Mouse (Mus musculus): ENCODE measurements at regions not wholly inside any gene's neighbourhood (a gene's known extent, or its start where the extent isn't known, plus 50 kb on each side); places are given as distances from the start of the nearest gene placed in this dataset.

GRCm38 (mm10) chr2:139132121-139132520 lies 361.6 kb upstream of the Sptlc3 start:
- DNase-seq (ENCODE audit: low read depth, low spot score) = no peak

- no peak for DNase-seq (ENCODE audit: low read depth, low spot score)
Observed at GRCm38 (mm10) chr2:139147004-139147403, 346.7 kb upstream of the Sptlc3 start.

GRCm38 (mm10) chr2:139179641-139180040 lies 314.1 kb upstream of the Sptlc3 start:
- no peak for DNase-seq (ENCODE audit: low read depth, low spot score)

GRCm38 (mm10) chr2:139198281-139198680 lies 295.4 kb upstream of the Sptlc3 start:
- DNase-seq (ENCODE audit: low read depth, low spot score) = no peak

GRCm38 (mm10) chr2:139207649-139208048 lies 286.1 kb upstream of the Sptlc3 start:
- DNase-seq (ENCODE audit: low read depth, low spot score) = no peak

- no peak for DNase-seq (ENCODE audit: low read depth, low spot score)
Observed at GRCm38 (mm10) chr2:139220757-139221400, 272.8 kb upstream of the Sptlc3 start.

- DNase-seq (ENCODE audit: low read depth, low spot score) = no peak
Observed at GRCm38 (mm10) chr2:139230453-139230852, 263.3 kb upstream of the Sptlc3 start.

GRCm38 (mm10) chr2:139250138-139250537 lies 243.6 kb upstream of the Sptlc3 start:
- DNase-seq (ENCODE audit: low read depth, low spot score) = no peak

- DNase-seq (ENCODE audit: low read depth, low spot score) = no peak
Observed at GRCm38 (mm10) chr2:139267119-139267518, 226.6 kb upstream of the Sptlc3 start.

- DNase-seq (ENCODE audit: low read depth, low spot score) = no peak
Observed at GRCm38 (mm10) chr2:139276581-139276980, 217.1 kb upstream of the Sptlc3 start.

GRCm38 (mm10) chr2:139277571-139277970 lies 216.1 kb upstream of the Sptlc3 start:
- no peak for DNase-seq (ENCODE audit: low read depth, low spot score)

GRCm38 (mm10) chr2:139281056-139281455 lies 212.7 kb upstream of the Sptlc3 start:
- no peak for DNase-seq (ENCODE audit: low read depth, low spot score)

GRCm38 (mm10) chr2:139284315-139284714 lies 209.4 kb upstream of the Sptlc3 start:
- no peak for DNase-seq (ENCODE audit: low read depth, low spot score)

GRCm38 (mm10) chr2:139286446-139286845 lies 207.3 kb upstream of the Sptlc3 start:
- DNase-seq (ENCODE audit: low read depth, low spot score) = no peak

- no peak for DNase-seq (ENCODE audit: low read depth, low spot score)
Observed at GRCm38 (mm10) chr2:139298541-139299152, 195.1 kb upstream of the Sptlc3 start.

GRCm38 (mm10) chr2:139311401-139311812 lies 182.3 kb upstream of the Sptlc3 start:
- DNase-seq (ENCODE audit: low read depth, low spot score) = no peak

- no peak for DNase-seq (ENCODE audit: low read depth, low spot score)
Observed at GRCm38 (mm10) chr2:139312053-139312452, 181.7 kb upstream of the Sptlc3 start.

GRCm38 (mm10) chr2:139322509-139322908 lies 171.2 kb upstream of the Sptlc3 start:
- no peak for DNase-seq (ENCODE audit: low read depth, low spot score)

- DNase-seq (ENCODE audit: low read depth, low spot score) = no peak
Observed at GRCm38 (mm10) chr2:139325501-139325900, 168.2 kb upstream of the Sptlc3 start.

GRCm38 (mm10) chr2:139334681-139335080 lies 159.0 kb upstream of the Sptlc3 start:
- DNase-seq (ENCODE audit: low read depth, low spot score) = no peak

GRCm38 (mm10) chr2:139338240-139338639 lies 155.5 kb upstream of the Sptlc3 start:
- no peak for DNase-seq (ENCODE audit: low read depth, low spot score)

GRCm38 (mm10) chr2:139356280-139357010 lies 137.3 kb upstream of the Sptlc3 start:
- DNase-seq (ENCODE audit: low read depth, low spot score) = no peak
